ENCODE assay signal across 11 mouse cellular contexts in genomic region chr8:84023085-84023484, GRCm38 (mm10). TPM values are rescaled to one million over a fixed set of nuclear protein-coding genes. Genes with fewer than 3 reads are reported as not detected.
DNase-seq lines count a peak whose midpoint lies in the region; ATAC-seq and TF ChIP-seq lines count a peak whose summit lies in the region.
"Had no signal": no experiment of that assay in that cellular context is flagged by ENCODE, and none has a peak within 500 bp of the region (broad histone marks: within the 10 kb centered on the region; RNA-seq: fewer than 3 reads in every experiment).

No protein-coding gene starts in this region.

- peak; percentile 41; the same call in 1 of the 2 replicates for ATAC-seq in heart, embryonic 13.5 days (ENCODE audit: extremely low read depth, insufficient number of reproducible peaks, low FRiP score, low TSS enrichment)
- ATAC-seq in stomach, postnatal 0 days (ENCODE audit: low FRiP score, low TSS enrichment), result no peak
- ATAC-seq in liver, embryonic 11.5 days (replicated peaks; ENCODE audit: low FRiP score), result no peak
- no peak for ATAC-seq in activated CD4-positive, CD25-positive, alpha-beta regulatory T cell, adult 4 months

- peaks cover 50% of the 10 kb centered on the region for H3K4me1 ChIP-seq in heart, embryonic 13.5 days
- H3K4me1 ChIP-seq in stomach, postnatal 0 days (replicated peaks; ENCODE audit: control insufficient read depth, insufficient read depth), result peaks cover 13% of the 10 kb centered on the region
- peaks cover 19% of the 10 kb centered on the region for H3K4me1 ChIP-seq in liver, embryonic 11.5 days (replicated peaks; ENCODE audit: control insufficient read depth, insufficient read depth, low read length)
- H3K4me1 ChIP-seq in limb, embryonic 10.5 days, result peaks cover 41% of the 10 kb centered on the region

- no peaks in the 10 kb centered on the region for H3K36me3 ChIP-seq in heart, embryonic 13.5 days
- H3K36me3 ChIP-seq in stomach, postnatal 0 days (ENCODE audit: control insufficient read depth, insufficient read depth, low read length), result no peaks in the 10 kb centered on the region
- H3K36me3 ChIP-seq in liver, embryonic 11.5 days (ENCODE audit: control insufficient read depth, insufficient read depth, low read length), result no peaks in the 10 kb centered on the region
- no peaks in the 10 kb centered on the region for H3K36me3 ChIP-seq in limb, embryonic 10.5 days
- H3K36me3 ChIP-seq: liver, embryonic 13.5 days had no signal

- no peak overlapping the region for H3K9ac ChIP-seq in heart, embryonic 13.5 days
- no peak overlapping the region for H3K9ac ChIP-seq in stomach, postnatal 0 days (ENCODE audit: low read length)
- no peak overlapping the region for H3K9ac ChIP-seq in liver, embryonic 11.5 days (ENCODE audit: low read depth, low read length)
- H3K9ac ChIP-seq: liver, embryonic 13.5 days had no signal

- TF ChIP-seq CTCF in stomach, postnatal 0 days (IDR thresholded peaks at IDR 0.05; ENCODE audit: low read depth), result no peak

- TF ChIP-seq EP300 in stomach, postnatal 0 days (optimal IDR thresholded peaks at IDR 0.05), result no peak

- 9% methylated on average over 5 of the region's 5 CpGs for WGBS in heart, embryonic 13.5 days
- WGBS in stomach, postnatal 0 days, result 2% methylated on average over 5 of the region's 5 CpGs
- 23% methylated on average over 5 of the region's 5 CpGs for WGBS in liver, embryonic 11.5 days
- WGBS in limb, embryonic 10.5 days, result 27% methylated on average over 5 of the region's 5 CpGs

- H3K4me2 ChIP-seq in heart, embryonic 13.5 days, result peak overlapping the region; percentile 43
- no peak overlapping the region for H3K4me2 ChIP-seq in stomach, postnatal 0 days (replicated peaks; ENCODE audit: low read depth)
- no peak overlapping the region for H3K4me2 ChIP-seq in liver, embryonic 11.5 days
- H3K4me2 ChIP-seq: liver, embryonic 13.5 days had no signal

- no peak overlapping the region for H3K4me3 ChIP-seq in heart, embryonic 13.5 days
- H3K4me3 ChIP-seq in stomach, postnatal 0 days (ENCODE audit: low read depth, low read length), result no peak overlapping the region
- H3K4me3 ChIP-seq in liver, embryonic 11.5 days (ENCODE audit: low read depth, low read length), result no peak overlapping the region
- H3K4me3 ChIP-seq in limb, embryonic 10.5 days, result no peak overlapping the region
- H3K4me3 ChIP-seq: liver, embryonic 13.5 days had no signal

- H3K9me3 ChIP-seq in heart, embryonic 13.5 days, result no peaks in the 10 kb centered on the region
- no peaks in the 10 kb centered on the region for H3K9me3 ChIP-seq in stomach, postnatal 0 days (ENCODE audit: control insufficient read depth, low read length)
- no peaks in the 10 kb centered on the region for H3K9me3 ChIP-seq in liver, embryonic 11.5 days (ENCODE audit: control insufficient read depth, low read length)
- H3K9me3 ChIP-seq in limb, embryonic 10.5 days (replicated peaks), result no peaks in the 10 kb centered on the region
- H3K9me3 ChIP-seq: liver, embryonic 13.5 days had no signal

- peaks cover 72% of the 10 kb centered on the region for H3K27me3 ChIP-seq in heart, embryonic 13.5 days (replicated peaks)
- peaks cover 2% of the 10 kb centered on the region; the same call in 1 of the 2 replicates for H3K27me3 ChIP-seq in stomach, postnatal 0 days (ENCODE audit: control insufficient read depth, insufficient read depth, low read length)
- H3K27me3 ChIP-seq in liver, embryonic 11.5 days (replicated peaks; ENCODE audit: control insufficient read depth, insufficient read depth, low read length), result peaks cover 56% of the 10 kb centered on the region
- peaks cover 89% of the 10 kb centered on the region for H3K27me3 ChIP-seq in limb, embryonic 10.5 days (ENCODE audit: low read depth, poor library complexity, severe bottlenecking)

- peak overlapping the region; percentile 80 for H3K27ac ChIP-seq in heart, embryonic 13.5 days (replicated peaks)
- no peak overlapping the region for H3K27ac ChIP-seq in stomach, postnatal 0 days (replicated peaks)
- H3K27ac ChIP-seq in liver, embryonic 11.5 days (ENCODE audit: low read depth, low read length), result no peak overlapping the region
- H3K27ac ChIP-seq in limb, embryonic 10.5 days, result no peak overlapping the region
- H3K27ac ChIP-seq: liver, embryonic 13.5 days had no signal

- DNase-seq in testis, postnatal 10 days (ENCODE audit: low spot score), result peak; percentile 71
- DNase-seq in testis, postnatal 14 days (ENCODE audit: low spot score), result no peak
- DNase-seq in kidney, postnatal 10 days, result peak; percentile 84
- DNase-seq in stomach, postnatal 0 days (ENCODE audit: low spot score), result peak; percentile 46
- no peak for DNase-seq in liver, embryonic 11.5 days (ENCODE audit: low spot score)
- no peak for DNase-seq in limb, embryonic 10.5 days (ENCODE audit: low spot score)
- DNase-seq: liver, embryonic 13.5 days; thymus, postnatal 25 days had no signal

RNA-seq across cellular contexts. Expression of gene Palm3, which starts 1.8 kb away (rescaled TPM):
- 1.2 and 1.6 TPM in 2 replicates for polyA plus RNA-seq in heart, embryonic 13.5 days (2015; fragmentation: Nextera tagmentation; extraction: Ambion mirVana)
- polyA plus RNA-seq in stomach, postnatal 0 days (2015; fragmentation: Nextera tagmentation; extraction: Ambion mirVana), result 0.96 and 1.3 TPM in 2 replicates
- 0.66 and 1.2 TPM in 2 replicates for polyA plus RNA-seq in liver, embryonic 11.5 days (2014; fragmentation: Nextera tagmentation; extraction: Ambion mirVana)
- 1 to 10 TPM; 1.1 to 2.4 TPM for polyA plus RNA-seq in activated CD4-positive, CD25-positive, alpha-beta regulatory T cell, adult 4 months (2017; shearing (Covaris generic))
- polyA plus RNA-seq in limb, embryonic 10.5 days (2016; fragmentation: Nextera tagmentation; extraction: Ambion mirVana), result 6.5 and 6.6 TPM in 2 replicates
- polyA plus RNA-seq: large intestine, adult 2 months had no signal

RNA-seq across cellular contexts. Expression of gene 2210011C24Rik, which starts 11.1 kb away (rescaled TPM):
- polyA plus RNA-seq in heart, embryonic 13.5 days (2015; fragmentation: Nextera tagmentation; extraction: Ambion mirVana), result not detected in 2 replicates
- polyA plus RNA-seq in stomach, postnatal 0 days (2015; fragmentation: Nextera tagmentation; extraction: Ambion mirVana), result 5.8 and 6.1 TPM in 2 replicates
- polyA plus RNA-seq in liver, embryonic 11.5 days (2014; fragmentation: Nextera tagmentation; extraction: Ambion mirVana), result not detected in 2 replicates
- polyA plus RNA-seq in activated CD4-positive, CD25-positive, alpha-beta regulatory T cell, adult 4 months (2017; shearing (Covaris generic)), result 1 to 10 TPM in 1 of 2 experiments, under 1 TPM in 1; 0.83 to 1.1 TPM
- polyA plus RNA-seq in limb, embryonic 10.5 days (2016; fragmentation: Nextera tagmentation; extraction: Ambion mirVana), result 0.13 TPM in 1 of 2 replicates, not detected in the other
- polyA plus RNA-seq: liver, embryonic 13.5 days had no signal

RNA-seq across cellular contexts. Expression of gene Il27ra, which starts 19.3 kb away (rescaled TPM):
- polyA plus RNA-seq in heart, embryonic 13.5 days (2015; fragmentation: Nextera tagmentation; extraction: Ambion mirVana), result 4.6 and 5.4 TPM in 2 replicates
- polyA plus RNA-seq in stomach, postnatal 0 days (2015; fragmentation: Nextera tagmentation; extraction: Ambion mirVana), result 0.40 and 0.44 TPM in 2 replicates
- polyA plus RNA-seq in liver, embryonic 11.5 days (2014; fragmentation: Nextera tagmentation; extraction: Ambion mirVana), result 1.8 and 3.1 TPM in 2 replicates
- polyA plus RNA-seq in activated CD4-positive, CD25-positive, alpha-beta regulatory T cell, adult 4 months (2017; shearing (Covaris generic)), result 100 to 1,000 TPM; 185 to 292 TPM
- polyA plus RNA-seq in limb, embryonic 10.5 days (2016; fragmentation: Nextera tagmentation; extraction: Ambion mirVana), result 0.40 and 0.58 TPM in 2 replicates

RNA-seq across cellular contexts. Expression of gene Rln3, which starts 21.7 kb away (rescaled TPM):
- polyA plus RNA-seq in heart, embryonic 13.5 days (2015; fragmentation: Nextera tagmentation; extraction: Ambion mirVana), result 0.25 TPM in 1 of 2 replicates, not detected in the other
- 0.17 TPM in 1 of 2 replicates, not detected in the other for polyA plus RNA-seq in stomach, postnatal 0 days (2015; fragmentation: Nextera tagmentation; extraction: Ambion mirVana)
- 0.42 TPM in 1 of 2 replicates, not detected in the other for polyA plus RNA-seq in liver, embryonic 11.5 days (2014; fragmentation: Nextera tagmentation; extraction: Ambion mirVana)
- polyA plus RNA-seq in activated CD4-positive, CD25-positive, alpha-beta regulatory T cell, adult 4 months (2017; shearing (Covaris generic)), result 10 to 100 TPM; 44.3 to 60.9 TPM
- polyA plus RNA-seq in limb, embryonic 10.5 days (2016; fragmentation: Nextera tagmentation; extraction: Ambion mirVana), result not detected in 2 replicates
- polyA plus RNA-seq: liver, embryonic 13.5 days had no signal

RNA-seq across cellular contexts. Expression of gene 1700067K01Rik, which starts 21.8 kb away (rescaled TPM):
- polyA plus RNA-seq in heart, embryonic 13.5 days (2015; fragmentation: Nextera tagmentation; extraction: Ambion mirVana), result 0.50 and 0.53 TPM in 2 replicates
- 0.36 and 0.38 TPM in 2 replicates for polyA plus RNA-seq in stomach, postnatal 0 days (2015; fragmentation: Nextera tagmentation; extraction: Ambion mirVana)
- 0.29 and 1.5 TPM in 2 replicates for polyA plus RNA-seq in liver, embryonic 11.5 days (2014; fragmentation: Nextera tagmentation; extraction: Ambion mirVana)
- under 1 TPM in 1 of 2 experiments, not detected in 1; 0.95 TPM for polyA plus RNA-seq in activated CD4-positive, CD25-positive, alpha-beta regulatory T cell, adult 4 months (2017; shearing (Covaris generic))
- polyA plus RNA-seq in limb, embryonic 10.5 days (2016; fragmentation: Nextera tagmentation; extraction: Ambion mirVana), result 0.28 and 0.73 TPM in 2 replicates

Comparison
In these comparisons a context has a peak if more than half of its experiments do, and no peak if none do; other contexts are left out.
1. DNase-seq: peak in testis, postnatal 10 days (single experiment), kidney, postnatal 10 days (single experiment) and stomach, postnatal 0 days (single experiment); none in testis, postnatal 14 days (single experiment), liver, embryonic 11.5 days (single experiment) and limb, embryonic 10.5 days (single experiment).
2. RNA of gene Il27ra, which starts 19.3 kb away (polyA plus RNA-seq): 185 to 292 TPM in activated CD4-positive, CD25-positive, alpha-beta regulatory T cell, adult 4 months; 4.6 to 5.4 TPM in heart, embryonic 13.5 days, 1.8 to 3.1 TPM in liver, embryonic 11.5 days, 0.40 to 0.58 TPM in limb, embryonic 10.5 days and 0.40 to 0.44 TPM in stomach, postnatal 0 days; every median in the first group is over 10 times any median in the second.